Mouse (Mus musculus): Measurements from ENCODE around the gene Clic6. TPM values are rescaled to one million over a fixed set of nuclear protein-coding genes. Genes with fewer than 3 reads are reported as not detected.

Clic6 gene
- polyA plus RNA-seq, 1 experiment, result 0.02 TPM

DNA sequence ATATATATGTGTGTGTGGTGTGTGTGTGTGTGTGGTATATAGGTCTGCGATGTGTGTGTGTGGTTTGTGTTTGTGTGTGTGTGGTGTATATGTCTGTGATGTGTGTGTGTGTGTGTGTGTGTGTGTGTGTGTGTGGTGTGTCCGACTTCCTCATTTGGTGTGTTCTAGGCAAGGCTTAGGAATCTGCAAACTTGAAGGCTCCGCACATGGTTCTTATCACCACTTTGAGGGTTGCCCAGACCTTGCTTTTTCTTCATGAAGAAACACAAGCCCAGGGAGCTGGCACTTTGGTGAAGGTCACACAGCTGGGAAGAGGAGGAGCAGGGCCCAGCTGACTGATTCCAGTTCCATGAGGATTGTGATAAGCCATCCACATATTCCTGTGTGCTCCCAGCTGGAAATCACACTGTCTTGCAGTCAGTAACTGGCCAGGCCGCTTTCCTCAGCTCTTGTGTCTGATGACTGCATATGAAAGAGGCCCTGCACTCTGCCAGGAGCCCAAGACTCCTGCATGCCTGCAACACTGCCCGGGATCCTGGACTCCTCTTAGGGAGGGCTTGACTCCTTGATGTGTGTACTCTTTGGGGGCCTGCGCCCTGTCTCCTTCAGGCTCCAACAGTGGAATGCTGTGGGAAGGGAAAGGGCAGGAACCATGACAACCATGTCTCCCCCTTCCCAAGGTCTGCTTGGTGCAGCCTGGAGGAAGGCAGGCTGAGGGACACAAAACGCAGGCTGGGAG lies 93.5 kb downstream of the Clic6 start:
- 84% methylated on average over 7 of the region's 7 CpGs for WGBS
- Histone ChIP-seq H3K36me3 (ENCODE audit: control insufficient read depth, insufficient read depth, low read length) (no peaks in the 10 kb centered on the region), H3K27me3 (ENCODE audit: control insufficient read depth, insufficient read depth, low read length) (no peaks in the 10 kb centered on the region), H3K4me3 (ENCODE audit: extremely low read depth, insufficient read depth, insufficient read length) (no peak overlapping the region), H3K27ac (ENCODE audit: insufficient read depth, low read length) (no peak overlapping the region), H3K4me1 (ENCODE audit: control insufficient read depth, insufficient read depth, insufficient read length) (peaks cover 2% of the 10 kb centered on the region; the same call in 1 of the 2 replicates)
- no peak for TF ChIP-seq CTCF (IDR thresholded peaks at IDR 0.05; ENCODE audit: extremely low read depth, insufficient read depth, insufficient read length, insufficient replicate concordance)
- no peak for TF ChIP-seq POLR2A (IDR thresholded peaks at IDR 0.05; ENCODE audit: low read depth, low read length)
- DNase-seq (ENCODE audit: low read depth in 1 of 2, low spot score in 2 of 2), result no peak

DNA sequence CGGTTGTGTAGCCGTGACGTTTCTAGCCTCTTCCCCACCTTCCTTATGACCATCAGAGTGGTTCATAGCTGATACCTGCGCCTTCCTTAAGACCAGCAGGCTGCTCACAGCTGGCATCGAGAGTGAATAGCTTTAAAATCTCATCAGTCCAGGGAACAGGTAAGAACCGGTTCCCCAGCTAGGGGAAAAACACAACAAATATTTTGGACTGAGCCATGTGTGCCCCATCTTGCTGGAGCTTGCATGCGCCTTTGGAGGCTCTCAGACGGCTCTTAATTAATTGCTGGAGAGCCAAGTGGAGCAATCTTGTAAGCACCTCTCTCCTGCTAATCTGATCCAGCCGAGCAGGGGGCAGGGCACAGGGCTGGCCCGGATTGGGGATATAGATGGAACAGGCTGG lies 95.4 kb downstream of the Clic6 start:
- no peaks in the 10 kb centered on the region for H3K27me3 ChIP-seq (ENCODE audit: control insufficient read depth, insufficient read depth, low read length)
- H3K4me3 ChIP-seq (ENCODE audit: extremely low read depth, insufficient read depth, insufficient read length), result no peak overlapping the region
- WGBS, result 92% methylated on average over 10 of the region's 10 CpGs
- H3K4me1 ChIP-seq (ENCODE audit: control insufficient read depth, insufficient read depth, insufficient read length), result no peaks in the 10 kb centered on the region
- DNase-seq (ENCODE audit: low read depth in 1 of 2, low spot score in 2 of 2), result no peak
- H3K27ac ChIP-seq (ENCODE audit: insufficient read depth, low read length), result no peak overlapping the region
- H3K36me3 ChIP-seq (ENCODE audit: control insufficient read depth, insufficient read depth, low read length), result no peaks in the 10 kb centered on the region
- TF ChIP-seq POLR2A (IDR thresholded peaks at IDR 0.05; ENCODE audit: low read depth, low read length) (no peak), CTCF (IDR thresholded peaks at IDR 0.05; ENCODE audit: extremely low read depth, insufficient read depth, insufficient read length, insufficient replicate concordance) (no peak)

DNA sequence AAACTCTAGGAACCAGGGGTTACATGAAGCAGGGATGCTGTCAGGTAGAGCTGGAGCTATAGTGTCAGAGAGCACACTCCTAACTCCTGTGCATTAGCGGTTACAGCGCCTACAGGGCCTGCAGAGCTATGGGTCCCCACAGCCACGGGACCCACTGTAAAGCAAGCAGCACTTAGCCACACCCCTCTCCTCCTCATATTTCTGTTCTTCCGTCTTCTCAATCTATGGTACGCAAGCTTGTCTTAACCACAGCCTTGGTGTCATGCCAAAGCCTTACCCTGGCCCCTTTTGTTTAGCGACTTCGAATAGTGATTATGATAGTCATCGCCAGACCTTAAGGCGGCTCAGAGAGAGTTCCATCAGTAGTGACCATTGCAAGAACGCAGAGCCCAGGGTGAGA lies 96.2 kb downstream of the Clic6 start:
- Histone ChIP-seq H3K4me3 (ENCODE audit: extremely low read depth, insufficient read depth, insufficient read length) (no peak overlapping the region), H3K27ac (ENCODE audit: insufficient read depth, low read length) (no peak overlapping the region), H3K27me3 (ENCODE audit: control insufficient read depth, insufficient read depth, low read length) (no peaks in the 10 kb centered on the region), H3K4me1 (ENCODE audit: control insufficient read depth, insufficient read depth, insufficient read length) (no peaks in the 10 kb centered on the region), H3K36me3 (ENCODE audit: control insufficient read depth, insufficient read depth, low read length) (no peaks in the 10 kb centered on the region)
- WGBS, result 31% methylated on average over 10 of the region's 10 CpGs
- no peak for DNase-seq (ENCODE audit: low read depth in 1 of 2, low spot score in 2 of 2)
- no peak for TF ChIP-seq POLR2A (IDR thresholded peaks at IDR 0.05; ENCODE audit: low read depth, low read length)
- no peak for TF ChIP-seq CTCF (IDR thresholded peaks at IDR 0.05; ENCODE audit: extremely low read depth, insufficient read depth, insufficient read length, insufficient replicate concordance)

DNA sequence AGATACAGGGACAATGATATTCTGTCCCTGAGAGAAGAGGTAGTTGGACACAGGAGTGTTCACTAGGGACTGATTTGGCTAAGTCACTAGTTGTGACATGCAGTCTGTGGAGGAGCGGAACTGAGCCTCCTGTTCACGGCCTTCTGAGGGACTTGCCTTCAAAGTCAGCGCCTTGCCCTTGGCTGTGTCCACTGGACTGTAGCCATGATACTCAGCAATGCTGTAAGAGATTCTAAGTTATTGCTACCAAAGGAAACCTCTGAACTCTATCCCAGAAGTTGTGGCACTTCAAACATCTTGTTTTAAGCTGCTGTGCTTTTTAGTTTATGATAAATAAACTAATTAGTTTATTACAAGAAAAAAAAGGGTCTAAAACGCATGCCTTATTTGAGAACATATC lies 102.3 kb downstream of the Clic6 start:
- Histone ChIP-seq H3K27ac (ENCODE audit: insufficient read depth, low read length) (no peak overlapping the region), H3K36me3 (ENCODE audit: control insufficient read depth, insufficient read depth, low read length) (no peaks in the 10 kb centered on the region), H3K4me3 (ENCODE audit: extremely low read depth, insufficient read depth, insufficient read length) (no peak overlapping the region), H3K4me1 (ENCODE audit: control insufficient read depth, insufficient read depth, insufficient read length) (no peaks in the 10 kb centered on the region), H3K27me3 (ENCODE audit: control insufficient read depth, insufficient read depth, low read length) (no peaks in the 10 kb centered on the region)
- WGBS, result 89% methylated on average over 4 of the region's 4 CpGs
- TF ChIP-seq POLR2A (IDR thresholded peaks at IDR 0.05; ENCODE audit: low read depth, low read length), result no peak
- no peak for TF ChIP-seq CTCF (IDR thresholded peaks at IDR 0.05; ENCODE audit: extremely low read depth, insufficient read depth, insufficient read length, insufficient replicate concordance)
- no peak for DNase-seq (ENCODE audit: low read depth in 1 of 2, low spot score in 2 of 2)

Other genes with a start within 250 kb of the Clic6 start
- gene Kcne2, start 193.3 kb upstream of the Clic6 start, polyA plus RNA-seq (2012; rRNA removed), result not detected in 2 replicates
- 10.8 and 12.0 TPM in 2 replicates for gene Smim11, start 184.4 kb upstream of the Clic6 start, polyA plus RNA-seq (2012; rRNA removed)
- not detected in 2 replicates for gene Fam243, start 164.3 kb upstream of the Clic6 start, polyA plus RNA-seq (2012; rRNA removed)
- not detected in 2 replicates for gene Kcne1, start 126.3 kb upstream of the Clic6 start, polyA plus RNA-seq (2012; rRNA removed)
- 6.4 and 8.7 TPM in 2 replicates for gene Rcan1, start 14.9 kb upstream of the Clic6 start, polyA plus RNA-seq (2012; rRNA removed)